Mouse (Mus musculus) NIH3T3 (cell line): ENCODE data around the gene Ubac2.

ENCODE experiments used
- DNase-seq: peaks from one replicate; pipeline ENCODE4 v3.0.0-alpha.2; 2012; ENCODE audit warnings: low read depth

Gene Ubac2

GRCm38 (mm10) chr14:122002224-122002623, 123.8 kb downstream of the Ubac2 start:
- DNase-seq, result no peak

GRCm38 (mm10) chr14:122003812-122004211, 125.4 kb downstream of the Ubac2 start:
- no peak for DNase-seq

GRCm38 (mm10) chr14:122008261-122008660, 129.8 kb downstream of the Ubac2 start:
- no peak for DNase-seq

GRCm38 (mm10) chr14:122009502-122009901, 131.1 kb downstream of the Ubac2 start:
- no peak for DNase-seq

GRCm38 (mm10) chr14:122010301-122010700, 131.9 kb downstream of the Ubac2 start:
- DNase-seq, result peak; percentile 4

GRCm38 (mm10) chr14:122011768-122012167, 133.3 kb downstream of the Ubac2 start:
- no peak for DNase-seq

- no peak for DNase-seq
Measured at GRCm38 (mm10) chr14:122012193-122012592, 133.8 kb downstream of the Ubac2 start.

GRCm38 (mm10) chr14:122012814-122013213, 134.4 kb downstream of the Ubac2 start:
- no peak for DNase-seq

- no peak for DNase-seq
Measured at GRCm38 (mm10) chr14:122013417-122013951, 135.1 kb downstream of the Ubac2 start.

GRCm38 (mm10) chr14:122017958-122018357, 139.5 kb downstream of the Ubac2 start:
- no peak for DNase-seq

- no peak for DNase-seq
Measured at GRCm38 (mm10) chr14:122019389-122019788, 141.0 kb downstream of the Ubac2 start.

- DNase-seq, result no peak
Measured at GRCm38 (mm10) chr14:122020567-122020966, 142.1 kb downstream of the Ubac2 start.

- no peak for DNase-seq
Measured at GRCm38 (mm10) chr14:122023054-122023453, 144.6 kb downstream of the Ubac2 start.

GRCm38 (mm10) chr14:122023928-122024327, 145.5 kb downstream of the Ubac2 start:
- no peak for DNase-seq

- DNase-seq, result no peak
Measured at GRCm38 (mm10) chr14:122028926-122029745, 150.7 kb downstream of the Ubac2 start.

- DNase-seq, result no peak
Measured at GRCm38 (mm10) chr14:122029851-122030250, 151.4 kb downstream of the Ubac2 start.

GRCm38 (mm10) chr14:122032045-122032444, 153.6 kb downstream of the Ubac2 start:
- no peak for DNase-seq

GRCm38 (mm10) chr14:122034451-122034850, 156.0 kb downstream of the Ubac2 start, which contains the start of gene Timm8a2:
Gene Timm8a2, plus strand, starts transcription at chr14:122034674.
- no peak for DNase-seq

GRCm38 (mm10) chr14:122035181-122035580, 156.8 kb downstream of the Ubac2 start:
- no peak for DNase-seq

GRCm38 (mm10) chr14:122035860-122036259, 157.4 kb downstream of the Ubac2 start:
- no peak for DNase-seq

GRCm38 (mm10) chr14:122038874-122039647, 160.6 kb downstream of the Ubac2 start:
- no peak for DNase-seq

- DNase-seq, result no peak
Measured at GRCm38 (mm10) chr14:122041413-122041825, 163.0 kb downstream of the Ubac2 start.
